Mouse (Mus musculus) liver, postnatal 0 days (tissue): ENCODE measurements around the gene E030030I06Rik.
"Not testable (repeated sequence)": the region's sequence is repeated elsewhere in the genome, so short reads cannot be mapped to it uniquely, and the experiment has no call there.

Experiments
- CTCF ChIP-seq: sonication (generic); IDR thresholded peaks from 2 replicates; pipeline ENCODE4 v1.5.1; 2016; ENCODE audit warnings: antibody characterized with exemption, low read depth
- EP300 ChIP-seq: IDR thresholded peaks from 2 replicates; pipeline ENCODE4 v1.6.1; 2016; ENCODE audit warnings: antibody characterized with exemption, low read depth, mild to moderate bottlenecking

DNA sequence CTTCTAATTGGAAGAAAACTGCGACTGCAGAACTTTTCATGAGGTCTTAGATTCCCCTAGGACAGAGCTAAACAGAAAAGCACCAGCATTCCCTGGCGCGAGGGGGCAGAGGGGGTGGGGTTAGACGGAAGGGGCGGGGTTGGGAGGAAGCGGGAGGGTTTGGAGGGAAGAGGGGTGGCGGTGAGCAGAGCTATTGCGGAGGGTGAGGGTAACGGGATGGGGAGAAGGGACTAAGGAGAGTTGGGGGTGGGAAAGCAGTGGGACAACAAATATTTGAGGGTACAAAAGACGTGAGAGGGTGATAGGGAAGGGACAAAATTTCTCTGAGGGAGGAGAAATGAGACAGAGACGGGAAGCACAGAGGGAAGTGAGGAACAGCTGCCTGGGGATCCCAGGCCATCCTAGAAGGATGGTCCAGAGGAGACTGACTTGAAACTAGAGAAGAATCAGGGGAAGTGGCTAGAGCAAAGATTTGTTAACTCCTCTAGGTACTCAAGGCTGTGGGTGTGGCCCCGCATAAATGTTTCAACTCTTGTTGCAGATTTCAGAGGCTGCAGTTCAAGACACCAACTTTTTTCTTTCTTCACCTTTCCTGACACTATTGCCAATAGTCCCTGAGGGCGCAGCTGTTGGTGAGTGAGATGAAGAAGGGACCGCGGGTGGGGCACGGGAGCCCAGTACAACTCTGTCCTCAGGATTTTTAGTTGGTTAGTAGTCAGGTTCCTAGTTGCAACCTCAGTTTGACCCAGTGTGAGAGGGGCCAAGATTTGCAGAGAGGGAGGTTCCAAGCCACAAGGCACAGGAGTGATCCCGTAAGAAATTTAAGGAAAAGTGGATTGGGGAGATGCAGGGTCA is 24.5 kb upstream of the E030030I06Rik start:
- not testable (repeated sequence) for TF ChIP-seq EP300, CTCF
